Mouse (Mus musculus) midbrain, embryonic 12.5 days (tissue): ENCODE measurements around the gene Jhy. TPM values are rescaled to one million over a fixed set of nuclear protein-coding genes. Genes with fewer than 3 reads are reported as not detected.
A peak's percentile ranks its signal among the peaks of the same experiment; 100 is the strongest.

ENCODE experiments used
- ATAC-seq: fragments of 200-750 bp; cut with Nextera tagmentation; 2 replicates; pipeline ENCODE4 v1.8.0; 2017; ENCODE audit warnings: low read depth, moderate TSS enrichment, moderate library complexity; ENCODE audit not compliant: low FRiP score
- H3K27ac ChIP-seq: fragments of 300-500 bp; sonication (generic); replicated peaks from 2 replicates; pipeline ENCODE4 v1.5.1; 2016; ENCODE audit warnings: mild to moderate bottlenecking
- H3K27me3 ChIP-seq: fragments of 300-500 bp; sonication (generic); 2 replicates; pipeline ENCODE4 v1.6.1; 2016; ENCODE audit warnings: mild to moderate bottlenecking
- H3K36me3 ChIP-seq: fragments of 300-500 bp; sonication (generic); 2 replicates; pipeline ENCODE4 v1.6.1; 2016
- H3K4me1 ChIP-seq: fragments of 300-500 bp; sonication (generic); 2 replicates; pipeline ENCODE4 v1.6.1; 2016
- H3K4me2 ChIP-seq: fragments of 300-500 bp; sonication (generic); replicated peaks from 2 replicates; pipeline ENCODE4 v1.6.1; 2016; ENCODE audit warnings: mild to moderate bottlenecking, moderate library complexity
- H3K4me3 ChIP-seq: fragments of 300-500 bp; sonication (generic); 2 replicates; pipeline ENCODE4 v1.5.1; 2016; ENCODE audit warnings: mild to moderate bottlenecking
- H3K9ac ChIP-seq: fragments of 300-500 bp; sonication (generic); replicated peaks from 2 replicates; pipeline ENCODE4 v1.6.1; 2016; ENCODE audit warnings: mild to moderate bottlenecking, moderate library complexity
- H3K9me3 ChIP-seq: fragments of 300-500 bp; sonication (generic); 2 replicates; pipeline ENCODE4 v1.6.1; 2016; ENCODE audit warnings: mild to moderate bottlenecking
- WGBS: fragments of 180-500 bp; shearing (Covaris S2); methylation state at CpG from one replicate; pipeline ENCODE4 v1.1.7; 2016; 5-methylcytosine and 5-hydroxymethylcytosine counted together
- polyA plus RNA-seq: library from polyadenylated mRNA; unstranded; fragments of >200 nt; fragmentation: Nextera tagmentation; extraction: Ambion mirVana; gene quantifications from 2 replicates; pipeline ENCODE4 v1.2.1, GENCODE M21; 2016

Jhy gene
- 1.5 and 2.7 TPM in 2 replicates for polyA plus RNA-seq

GRCm38 (mm10) chr9:40963586-40964417 lies at the start of gene Jhy:
TSS of gene Jhy (minus strand) at chr9:40964118.
- H3K27me3 ChIP-seq: peaks cover 46% of the 10 kb centered on the region
- WGBS: under 1% methylated on average over 38 of the region's 51 CpGs
- no peaks in the 10 kb centered on the region for H3K36me3 ChIP-seq
- peak within 1 kb of the TSS; percentile 72 for H3K9ac ChIP-seq
- H3K4me1 ChIP-seq: peaks cover 12% of the 10 kb centered on the region
- H3K9me3 ChIP-seq: no peaks in the 10 kb centered on the region
- H3K27ac ChIP-seq: peak within 1 kb of the TSS; percentile 36; the same call in 1 of the 2 replicates
- ATAC-seq: peak; percentile 80
- peak within 1 kb of the TSS; percentile 60 for H3K4me3 ChIP-seq
- H3K4me2 ChIP-seq: peak within 1 kb of the TSS; percentile 96

- Histone ChIP-seq H3K4me3 (no peak overlapping the region), H3K9ac (no peak overlapping the region), H3K36me3 (no peaks in the 10 kb centered on the region), H3K27ac (peak overlapping the region; percentile 92), H3K27me3 (no peaks in the 10 kb centered on the region), H3K4me1 (peaks cover 49% of the 10 kb centered on the region), H3K4me2 (peak overlapping the region; percentile 32; the same call in 1 of the 2 replicates), H3K9me3 (no peaks in the 10 kb centered on the region)
- WGBS: 39% methylated on average over 5 of the region's 5 CpGs
- peak; percentile 47; the same call in 1 of the 2 replicates for ATAC-seq
These were observed 48.5 kb upstream of the Jhy start for GRCm38 (mm10) chr9:41012456-41012855.

- H3K4me3 ChIP-seq: no peak overlapping the region
These were observed 47.9 kb upstream of the Jhy start for GRCm38 (mm10) chr9:41011512-41012436.

GRCm38 (mm10) chr9:41007785-41008184 lies 43.9 kb upstream of the Jhy start:
- Histone ChIP-seq H3K4me1 (peaks cover 28% of the 10 kb centered on the region), H3K9ac (no peak overlapping the region), H3K27ac (no peak overlapping the region), H3K4me3 (no peak overlapping the region), H3K9me3 (no peaks in the 10 kb centered on the region), H3K4me2 (no peak overlapping the region), H3K36me3 (no peaks in the 10 kb centered on the region), H3K27me3 (no peaks in the 10 kb centered on the region)
- 3% methylated on average over 1 of the region's 1 CpGs for WGBS
- no peak for ATAC-seq

More at GRCm38 (mm10) chr9:41011512-41012436, 47.9 kb upstream of the Jhy start:
- Histone ChIP-seq H3K36me3 (no peaks in the 10 kb centered on the region), H3K9ac (no peak overlapping the region), H3K27ac (peak overlapping the region; percentile 92), H3K4me2 (peak overlapping the region; percentile 32), H3K27me3 (no peaks in the 10 kb centered on the region), H3K4me1 (peaks cover 49% of the 10 kb centered on the region), H3K9me3 (no peaks in the 10 kb centered on the region)
- peak; percentile 91 for ATAC-seq
- 21% methylated on average over 13 of the region's 13 CpGs for WGBS

GRCm38 (mm10) chr9:41004415-41004814 lies 40.5 kb upstream of the Jhy start, which contains the start of gene Crtam:
TSS of gene Crtam (minus strand) at chr9:41004628.
- H3K4me3 ChIP-seq: no peak within 1 kb of the TSS
- no peaks in the 10 kb centered on the region for H3K9me3 ChIP-seq
- no peak within 1 kb of the TSS for H3K27ac ChIP-seq
- ATAC-seq: no peak
- no peak within 1 kb of the TSS for H3K9ac ChIP-seq
- H3K4me2 ChIP-seq: no peak within 1 kb of the TSS
- H3K27me3 ChIP-seq: no peaks in the 10 kb centered on the region
- H3K36me3 ChIP-seq: no peaks in the 10 kb centered on the region
- WGBS: 81% methylated on average over 4 of the region's 4 CpGs
- peaks cover 8% of the 10 kb centered on the region; the same call in 1 of the 2 replicates for H3K4me1 ChIP-seq

- no peak for ATAC-seq
- H3K9me3 ChIP-seq: no peaks in the 10 kb centered on the region
- peaks cover 5% of the 10 kb centered on the region; the same call in 1 of the 2 replicates for H3K4me1 ChIP-seq
- H3K9ac ChIP-seq: no peak overlapping the region
- 86% methylated on average over 7 of the region's 7 CpGs for WGBS
- H3K4me3 ChIP-seq: no peak overlapping the region
- no peak overlapping the region for H3K4me2 ChIP-seq
- no peaks in the 10 kb centered on the region for H3K27me3 ChIP-seq
- no peak overlapping the region for H3K27ac ChIP-seq
- H3K36me3 ChIP-seq: no peaks in the 10 kb centered on the region
These were observed 33.3 kb upstream of the Jhy start for GRCm38 (mm10) chr9:40997116-40997779.

GRCm38 (mm10) chr9:40994075-40994474 lies 30.2 kb upstream of the Jhy start:
- WGBS: 85% methylated on average over 5 of the region's 5 CpGs
- Histone ChIP-seq H3K4me2 (no peak overlapping the region), H3K27me3 (no peaks in the 10 kb centered on the region), H3K4me3 (no peak overlapping the region), H3K9me3 (no peaks in the 10 kb centered on the region), H3K27ac (no peak overlapping the region), H3K36me3 (no peaks in the 10 kb centered on the region), H3K4me1 (peaks cover 4% of the 10 kb centered on the region; the same call in 1 of the 2 replicates), H3K9ac (no peak overlapping the region)
- ATAC-seq: no peak

GRCm38 (mm10) chr9:40991511-40991910 lies 27.6 kb upstream of the Jhy start:
- Histone ChIP-seq H3K4me2 (no peak overlapping the region), H3K4me3 (no peak overlapping the region), H3K27ac (no peak overlapping the region), H3K9me3 (no peaks in the 10 kb centered on the region), H3K27me3 (peaks cover 4% of the 10 kb centered on the region; the same call in 1 of the 2 replicates), H3K4me1 (peaks cover 4% of the 10 kb centered on the region; the same call in 1 of the 2 replicates), H3K36me3 (no peaks in the 10 kb centered on the region), H3K9ac (no peak overlapping the region)
- ATAC-seq: no peak
- WGBS: 92% methylated on average over 6 of the region's 6 CpGs

GRCm38 (mm10) chr9:40989940-40990588 lies 26.1 kb upstream of the Jhy start:
- Histone ChIP-seq H3K4me3 (no peak overlapping the region), H3K27ac (0 out of 2 replicates have a peak overlapping the region, but pooled peaks have one; percentile 39), H3K4me1 (peaks cover 4% of the 10 kb centered on the region; the same call in 1 of the 2 replicates), H3K9me3 (no peaks in the 10 kb centered on the region), H3K4me2 (no peak overlapping the region), H3K27me3 (peaks cover 4% of the 10 kb centered on the region; the same call in 1 of the 2 replicates), H3K36me3 (no peaks in the 10 kb centered on the region), H3K9ac (no peak overlapping the region)
- 0 out of 2 replicates have a peak, but pooled peaks have one; percentile 70 for ATAC-seq
- WGBS: 41% methylated on average over 4 of the region's 4 CpGs

GRCm38 (mm10) chr9:40984313-40984712 lies 20.4 kb upstream of the Jhy start:
- no peaks in the 10 kb centered on the region for H3K4me1 ChIP-seq
- WGBS: 69% methylated on average over 3 of the region's 3 CpGs
- H3K9ac ChIP-seq: no peak overlapping the region
- H3K36me3 ChIP-seq: no peaks in the 10 kb centered on the region
- H3K4me3 ChIP-seq: no peak overlapping the region
- no peak for ATAC-seq
- H3K9me3 ChIP-seq: no peaks in the 10 kb centered on the region
- H3K27me3 ChIP-seq: peaks cover 7% of the 10 kb centered on the region; the same call in 1 of the 2 replicates
- no peak overlapping the region for H3K27ac ChIP-seq
- H3K4me2 ChIP-seq: no peak overlapping the region

GRCm38 (mm10) chr9:40983758-40984157 lies 19.8 kb upstream of the Jhy start:
- Histone ChIP-seq H3K27ac (no peak overlapping the region), H3K9ac (no peak overlapping the region), H3K9me3 (no peaks in the 10 kb centered on the region), H3K27me3 (peaks cover 7% of the 10 kb centered on the region; the same call in 1 of the 2 replicates), H3K4me1 (no peaks in the 10 kb centered on the region), H3K4me2 (no peak overlapping the region), H3K36me3 (no peaks in the 10 kb centered on the region), H3K4me3 (no peak overlapping the region)
- no peak for ATAC-seq
- 90% methylated on average over 3 of the region's 3 CpGs for WGBS
